Mouse (Mus musculus): ENCODE data around the gene Ythdf2. TPM values are rescaled to one million over a fixed set of nuclear protein-coding genes. Genes with fewer than 3 reads are reported as not detected.

Ythdf2 gene
- total and polyA plus RNA-seq, 3 experiments, result 65.2 to 84.3 (median 70.3) TPM

DNA sequence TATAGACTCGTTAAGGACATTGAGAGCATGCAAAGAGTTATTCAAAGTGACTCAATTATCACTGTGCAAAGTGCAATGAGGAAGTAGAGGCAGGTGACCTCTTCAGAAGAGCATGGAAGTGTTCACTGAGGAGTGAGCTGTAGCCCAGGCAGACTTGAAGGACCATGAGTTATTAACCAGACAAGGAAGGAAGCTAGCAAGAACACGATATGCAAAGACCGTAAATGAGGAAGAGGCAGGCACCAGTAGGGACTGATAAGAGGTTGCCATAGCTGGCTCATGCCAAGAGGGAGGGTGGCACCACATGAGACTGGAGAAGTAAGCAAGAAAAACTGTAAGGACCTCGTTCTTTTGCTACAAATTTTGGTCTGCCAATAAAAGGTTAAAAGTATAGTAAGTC lies 2.7 kb upstream of the Ythdf2 start:
- no peaks in the 10 kb centered on the region for H3K9me3 ChIP-seq (replicated peaks)
- peaks cover 41% of the 10 kb centered on the region for H3K4me1 ChIP-seq (ENCODE audit: insufficient read depth, low read depth, low read length)
- ATAC-seq (ENCODE audit: extremely low read depth, insufficient number of reproducible peaks, low FRiP score, poor library complexity, severe bottlenecking) (peak; percentile 46), DNase-seq (ENCODE audit: low spot score) (peak; percentile 22)
- no peaks in the 10 kb centered on the region for H3K27me3 ChIP-seq (ENCODE audit: insufficient read depth, low read length)
- TF ChIP-seq CTCF (IDR thresholded peaks at IDR 0.05; ENCODE audit: low read depth, low read length) (no peak), GATA1 (IDR thresholded peaks at IDR 0.05; ENCODE audit: borderline replicate concordance, low read length) (no peak), GATA2 (IDR thresholded peaks at IDR 0.05; ENCODE audit: borderline replicate concordance, low read depth, low read length) (no peak), POLR2AphosphoS5 (IDR thresholded peaks at IDR 0.05; ENCODE audit: insufficient replicate concordance, low read depth, low read length) (no peak), TAL1 (conservative IDR thresholded peaks at IDR 0.05; ENCODE audit: low read depth, low read length) (no peak)
- H3K4me3 ChIP-seq (ENCODE audit: low read depth, low read length), result no peak overlapping the region
- peaks cover 10% of the 10 kb centered on the region for H3K36me3 ChIP-seq (replicated peaks)

DNA sequence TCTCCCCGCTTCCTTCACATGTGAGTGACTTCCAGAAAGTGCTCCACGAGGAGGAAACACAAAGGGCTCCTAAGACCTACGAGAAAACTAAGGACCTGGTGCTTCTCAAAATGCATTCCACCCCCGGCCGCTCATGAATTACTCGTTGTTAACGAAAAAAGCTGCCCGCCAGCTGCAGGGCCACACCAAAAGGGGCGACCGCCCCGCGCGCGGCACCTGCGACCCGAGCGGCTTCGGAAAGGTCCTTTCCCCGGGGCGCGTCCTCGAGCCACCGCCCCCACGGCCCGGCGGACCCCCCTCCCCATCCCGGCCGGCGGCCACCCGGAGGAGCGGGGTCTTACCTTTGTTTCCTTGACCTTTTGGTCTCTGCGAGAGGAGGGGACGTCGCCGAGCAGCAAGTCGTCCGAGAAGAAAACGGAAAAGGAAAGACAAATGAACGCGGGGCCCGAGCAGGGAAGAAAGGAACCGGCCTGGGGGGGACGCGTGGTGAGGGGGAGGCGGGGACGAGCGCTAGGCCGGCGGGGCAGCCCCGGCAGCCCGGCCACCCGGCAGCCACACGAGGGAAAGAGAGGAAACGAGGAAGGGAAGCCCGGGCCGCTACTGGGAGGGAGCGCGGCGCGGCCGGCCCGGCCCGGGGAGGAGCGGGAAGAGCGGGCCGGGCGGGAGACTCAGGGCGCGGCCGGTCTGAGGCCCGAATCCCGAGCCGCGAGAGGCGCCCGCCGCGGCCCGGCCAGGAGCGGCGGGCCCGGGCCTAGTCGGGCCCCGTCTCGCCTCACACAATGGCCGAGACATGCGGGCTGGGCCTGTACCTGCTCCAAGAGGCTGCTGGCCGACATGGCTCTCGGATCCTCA lies 786 bp downstream of the Ythdf2 start:
- DNase-seq (ENCODE audit: low spot score), result peak; percentile 38
- Histone ChIP-seq H3K4me3 (ENCODE audit: low read depth, low read length) (peak overlapping the region; percentile 92), H3K9me3 (replicated peaks) (no peaks in the 10 kb centered on the region), H3K27me3 (ENCODE audit: insufficient read depth, low read length) (no peaks in the 10 kb centered on the region), H3K4me1 (ENCODE audit: insufficient read depth, low read depth, low read length) (peaks cover 48% of the 10 kb centered on the region), H3K36me3 (replicated peaks) (peaks cover 38% of the 10 kb centered on the region)
- ATAC-seq (ENCODE audit: extremely low read depth, insufficient number of reproducible peaks, low FRiP score, poor library complexity, severe bottlenecking), result no peak
- TF ChIP-seq POLR2AphosphoS5 (IDR thresholded peaks at IDR 0.05; ENCODE audit: insufficient replicate concordance, low read depth, low read length), result no peak
- no peak for TF ChIP-seq GATA1 (IDR thresholded peaks at IDR 0.05; ENCODE audit: borderline replicate concordance, low read length)
- no peak for TF ChIP-seq GATA2 (IDR thresholded peaks at IDR 0.05; ENCODE audit: borderline replicate concordance, low read depth, low read length)
- no peak for TF ChIP-seq TAL1 (conservative IDR thresholded peaks at IDR 0.05; ENCODE audit: low read depth, low read length)
- no peak for TF ChIP-seq CTCF (IDR thresholded peaks at IDR 0.05; ENCODE audit: low read depth, low read length)

DNA sequence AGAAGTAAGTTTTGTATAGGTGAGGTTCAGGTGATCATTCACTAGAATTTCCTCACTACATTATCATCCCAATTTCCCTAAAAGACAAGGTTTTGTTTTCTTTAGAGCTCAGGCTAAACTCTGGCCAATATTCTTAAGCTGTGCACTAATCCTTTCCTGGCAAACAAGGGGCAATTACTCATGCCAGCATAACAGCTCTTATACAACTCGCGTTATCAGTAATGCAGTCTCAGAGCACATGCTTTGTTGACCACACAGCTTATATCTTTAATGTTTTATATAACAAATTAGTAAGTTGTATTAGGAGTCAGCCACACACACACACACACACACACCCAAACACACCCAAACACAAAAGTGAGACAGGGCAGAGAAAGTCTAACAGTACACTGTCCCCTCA lies 1.8 kb downstream of the Ythdf2 start:
- H3K9me3 ChIP-seq (replicated peaks), result no peaks in the 10 kb centered on the region
- DNase-seq (ENCODE audit: low spot score) (no peak), ATAC-seq (ENCODE audit: extremely low read depth, insufficient number of reproducible peaks, low FRiP score, poor library complexity, severe bottlenecking) (no peak)
- peaks cover 48% of the 10 kb centered on the region for H3K36me3 ChIP-seq (replicated peaks)
- H3K4me3 ChIP-seq (ENCODE audit: low read depth, low read length), result peak overlapping the region; percentile 92
- peaks cover 51% of the 10 kb centered on the region for H3K4me1 ChIP-seq (ENCODE audit: insufficient read depth, low read depth, low read length)
- no peaks in the 10 kb centered on the region for H3K27me3 ChIP-seq (ENCODE audit: insufficient read depth, low read length)
- TF ChIP-seq TAL1 (conservative IDR thresholded peaks at IDR 0.05; ENCODE audit: low read depth, low read length) (no peak), GATA1 (IDR thresholded peaks at IDR 0.05; ENCODE audit: borderline replicate concordance, low read length) (no peak), GATA2 (IDR thresholded peaks at IDR 0.05; ENCODE audit: borderline replicate concordance, low read depth, low read length) (no peak), CTCF (IDR thresholded peaks at IDR 0.05; ENCODE audit: low read depth, low read length) (no peak), POLR2AphosphoS5 (IDR thresholded peaks at IDR 0.05; ENCODE audit: insufficient replicate concordance, low read depth, low read length) (no peak)

GRCm38 (mm10) chr4:132209299-132209698 lies 2.8 kb downstream of the Ythdf2 start:
- Histone ChIP-seq H3K4me3 (ENCODE audit: low read depth, low read length) (no peak overlapping the region; the same call in 1 of the 2 replicates), H3K27me3 (ENCODE audit: insufficient read depth, low read length) (no peaks in the 10 kb centered on the region), H3K4me1 (ENCODE audit: insufficient read depth, low read depth, low read length) (peaks cover 52% of the 10 kb centered on the region), H3K9me3 (replicated peaks) (no peaks in the 10 kb centered on the region), H3K36me3 (replicated peaks) (peaks cover 58% of the 10 kb centered on the region)
- TF ChIP-seq GATA2 (IDR thresholded peaks at IDR 0.05; ENCODE audit: borderline replicate concordance, low read depth, low read length), result no peak
- ATAC-seq (ENCODE audit: extremely low read depth, insufficient number of reproducible peaks, low FRiP score, poor library complexity, severe bottlenecking) (no peak), DNase-seq (ENCODE audit: low spot score) (no peak)

- Histone ChIP-seq H3K4me1 (ENCODE audit: insufficient read depth, low read depth, low read length) (peaks cover 58% of the 10 kb centered on the region), H3K9me3 (replicated peaks) (no peaks in the 10 kb centered on the region), H3K36me3 (replicated peaks) (peaks cover 77% of the 10 kb centered on the region), H3K27me3 (ENCODE audit: insufficient read depth, low read length) (no peaks in the 10 kb centered on the region), H3K4me3 (ENCODE audit: low read depth, low read length) (no peak overlapping the region)
- no peak for DNase-seq (ENCODE audit: low spot score)
- ATAC-seq (ENCODE audit: extremely low read depth, insufficient number of reproducible peaks, low FRiP score, poor library complexity, severe bottlenecking), result no peak
- no peak for TF ChIP-seq GATA2 (IDR thresholded peaks at IDR 0.05; ENCODE audit: borderline replicate concordance, low read depth, low read length)
- no peak for TF ChIP-seq CTCF (IDR thresholded peaks at IDR 0.05; ENCODE audit: low read depth, low read length)
- no peak for TF ChIP-seq POLR2AphosphoS5 (IDR thresholded peaks at IDR 0.05; ENCODE audit: insufficient replicate concordance, low read depth, low read length)
- TF ChIP-seq TAL1 (conservative IDR thresholded peaks at IDR 0.05; ENCODE audit: low read depth, low read length), result no peak
- no peak for TF ChIP-seq GATA1 (IDR thresholded peaks at IDR 0.05; ENCODE audit: borderline replicate concordance, low read length)
These were observed 4.8 kb downstream of the Ythdf2 start for GRCm38 (mm10) chr4:132207280-132207679.

- H3K27me3 ChIP-seq (ENCODE audit: insufficient read depth, low read length), result no peaks in the 10 kb centered on the region
- no peak for TF ChIP-seq TAL1 (conservative IDR thresholded peaks at IDR 0.05; ENCODE audit: low read depth, low read length)
- TF ChIP-seq POLR2AphosphoS5 (IDR thresholded peaks at IDR 0.05; ENCODE audit: insufficient replicate concordance, low read depth, low read length), result no peak
- no peak for TF ChIP-seq CTCF (IDR thresholded peaks at IDR 0.05; ENCODE audit: low read depth, low read length)
- no peak for TF ChIP-seq GATA1 (IDR thresholded peaks at IDR 0.05; ENCODE audit: borderline replicate concordance, low read length)
- TF ChIP-seq GATA2 (IDR thresholded peaks at IDR 0.05; ENCODE audit: borderline replicate concordance, low read depth, low read length), result no peak
- no peak for DNase-seq (ENCODE audit: low spot score)
- H3K4me1 ChIP-seq (ENCODE audit: insufficient read depth, low read depth, low read length), result peaks cover 70% of the 10 kb centered on the region
- ATAC-seq (ENCODE audit: extremely low read depth, insufficient number of reproducible peaks, low FRiP score, poor library complexity, severe bottlenecking), result no peak
- H3K9me3 ChIP-seq (replicated peaks), result no peaks in the 10 kb centered on the region
- peaks cover 86% of the 10 kb centered on the region for H3K36me3 ChIP-seq (replicated peaks)
- no peak overlapping the region for H3K4me3 ChIP-seq (ENCODE audit: low read depth, low read length)
These were observed 13.3 kb downstream of the Ythdf2 start for GRCm38 (mm10) chr4:132198771-132199170.
